Mouse (Mus musculus): ENCODE results near the gene Adamts9.

The Adamts9 gene

DNA sequence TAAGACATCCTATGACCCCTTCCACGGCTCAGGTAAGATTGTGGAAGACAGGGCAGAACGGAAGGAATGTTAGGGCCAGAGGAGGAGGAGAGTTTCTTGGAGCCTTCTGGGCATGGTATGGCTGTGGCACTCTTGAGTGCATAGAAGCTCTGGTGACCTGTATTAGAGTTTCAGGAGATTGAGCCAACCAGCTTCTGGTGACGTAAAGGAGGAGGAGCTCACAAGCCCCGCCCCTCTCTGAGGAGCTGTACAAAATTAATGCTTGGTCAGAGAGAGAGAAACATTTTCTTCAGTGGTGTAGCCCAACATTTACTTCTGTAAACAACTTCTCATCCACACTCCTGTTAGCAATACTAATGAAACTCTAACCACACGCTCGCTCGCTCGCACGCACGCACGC is 140.9 kb downstream of the Adamts9 start:
- DNase-seq: no peak

DNA sequence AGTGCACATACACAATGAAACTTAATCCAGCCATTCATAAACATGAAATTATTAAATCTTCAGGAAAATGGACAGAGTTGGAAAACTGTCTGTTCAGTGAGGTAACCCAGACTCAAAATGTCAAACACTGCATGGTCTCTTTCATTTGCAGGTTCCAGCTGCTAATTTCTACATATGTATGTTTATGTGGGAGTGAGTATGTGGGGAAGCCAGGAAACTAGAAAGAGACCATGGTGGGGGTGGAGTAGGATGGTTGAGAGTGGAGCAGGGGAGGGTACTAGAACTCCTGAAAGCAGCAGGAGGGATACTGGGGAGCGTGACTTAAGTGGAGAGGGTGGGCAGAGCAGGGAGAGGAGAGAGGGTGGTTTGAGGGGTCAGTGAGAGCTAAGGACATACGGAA is 141.8 kb downstream of the Adamts9 start:
- no peak for DNase-seq

DNA sequence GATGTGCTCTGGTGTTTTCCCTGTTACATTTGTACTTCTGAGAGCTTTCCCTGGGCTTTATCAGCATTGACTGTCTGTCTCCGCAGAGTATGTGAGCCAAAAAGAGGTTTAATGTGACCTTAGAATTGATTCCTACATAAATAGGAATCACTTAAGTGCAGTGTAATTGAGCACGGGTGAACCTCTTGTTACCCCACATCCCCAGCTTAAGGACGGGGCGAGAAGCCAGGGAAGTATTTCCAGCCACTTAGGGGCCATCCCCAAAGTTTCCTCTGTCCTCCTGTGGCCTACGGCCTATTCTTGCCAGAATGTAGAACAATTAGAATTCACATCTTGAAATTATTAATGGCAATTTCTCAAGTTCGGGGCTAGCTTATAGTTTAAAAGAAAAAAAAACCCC is 149.5 kb downstream of the Adamts9 start:
- DNase-seq: no peak

DNA sequence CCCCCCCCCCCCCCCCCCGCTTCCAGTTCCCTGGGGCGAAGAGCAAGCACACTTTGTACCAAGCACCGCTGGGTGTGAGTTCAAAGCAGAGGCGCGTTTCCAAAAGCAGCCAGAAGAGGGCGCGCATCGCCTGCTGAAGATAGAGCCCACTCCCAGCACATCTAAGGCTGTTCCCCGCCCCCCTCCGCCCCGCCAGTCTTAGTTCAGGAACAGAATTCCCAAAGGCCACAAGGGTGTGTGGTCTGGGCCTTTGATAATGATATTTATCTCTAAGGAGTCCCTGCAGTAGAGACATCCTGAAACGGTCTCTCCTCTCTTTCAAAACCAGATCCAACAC is 155.9 kb downstream of the Adamts9 start:
- DNase-seq: peak; percentile 63

DNA sequence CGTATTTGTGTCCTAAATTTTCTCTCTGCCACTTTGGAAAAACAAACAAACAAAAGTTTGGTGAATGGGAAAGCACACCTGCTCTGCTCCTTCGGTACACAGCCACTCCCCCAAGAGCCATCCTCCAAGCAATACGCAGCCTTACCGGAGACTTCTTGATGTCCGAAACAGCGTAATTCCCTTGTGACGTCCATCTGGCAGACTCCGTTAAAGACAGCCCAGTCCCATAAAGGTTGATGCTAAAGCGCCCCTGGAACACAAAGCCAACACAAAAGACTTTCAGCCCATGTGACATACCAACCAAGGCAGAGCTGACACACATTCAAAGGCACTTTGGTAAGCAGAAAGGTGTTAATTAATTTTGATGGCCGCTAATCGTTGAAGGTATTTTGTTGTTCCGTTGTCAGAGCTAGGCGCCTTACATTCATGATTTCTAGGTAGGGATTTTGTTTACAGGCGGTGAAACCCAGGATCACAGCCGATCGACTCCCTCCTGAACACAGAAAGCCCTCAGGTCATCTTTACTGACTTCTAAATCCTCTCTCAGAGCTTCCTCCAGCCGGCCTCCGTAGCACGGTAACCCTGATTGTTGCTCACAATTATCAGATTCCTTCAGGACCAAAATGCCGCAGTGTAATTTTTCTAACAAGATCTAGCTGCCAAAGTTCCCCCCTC is 156.5 kb downstream of the Adamts9 start:
- no peak for DNase-seq

DNA sequence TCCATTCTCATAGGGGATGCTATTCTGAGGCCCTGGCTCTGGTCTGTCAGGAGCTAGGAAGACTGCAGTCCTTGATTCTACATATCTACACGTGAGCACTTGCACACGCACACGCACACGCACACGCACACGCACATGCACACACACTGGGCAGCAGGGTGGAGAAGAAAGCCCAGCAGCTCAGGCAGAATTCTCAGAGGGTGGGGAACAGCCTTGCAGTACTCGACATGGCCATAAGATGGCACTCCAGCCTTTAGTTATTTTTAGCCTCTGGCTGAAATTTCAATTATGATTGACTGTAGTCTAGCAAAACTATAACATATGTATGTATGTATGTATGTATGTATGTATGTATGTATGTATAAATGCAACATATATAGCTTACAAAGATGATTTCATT is 158.5 kb downstream of the Adamts9 start:
- peak; percentile 21 for DNase-seq

DNA sequence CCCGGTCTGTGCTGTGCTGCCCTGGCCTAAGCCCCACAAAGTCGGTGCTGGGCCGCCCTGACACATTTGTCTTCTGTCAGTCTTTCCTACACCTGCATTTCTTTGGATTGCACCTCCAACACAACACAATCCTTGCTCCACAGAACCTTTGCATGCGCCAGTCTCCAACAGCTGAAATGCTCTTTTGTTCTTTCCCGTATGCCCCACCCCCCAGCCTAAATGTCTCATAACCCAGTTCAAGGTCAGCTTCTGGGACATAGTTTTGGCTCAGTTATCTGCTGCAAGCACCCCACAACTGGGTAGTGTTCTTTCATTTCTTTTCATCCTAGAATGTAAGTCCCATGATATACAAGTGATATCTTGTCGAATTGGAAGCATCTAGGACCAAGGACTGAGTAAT is 161.8 kb downstream of the Adamts9 start:
- no peak for DNase-seq

DNA sequence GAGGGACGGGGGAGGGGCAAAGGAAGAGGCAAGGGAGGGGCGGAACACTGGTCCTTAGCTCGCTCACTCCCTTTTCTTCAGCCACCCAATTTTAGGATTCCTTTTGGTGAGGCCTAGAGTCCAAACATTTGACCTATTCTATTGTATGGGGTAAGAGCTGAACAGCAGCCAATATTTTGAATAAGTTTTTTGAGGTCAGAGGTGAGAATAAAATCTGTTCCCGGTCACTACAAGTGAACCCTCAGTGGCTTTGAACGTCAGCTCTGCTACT is 163.4 kb downstream of the Adamts9 start:
- no peak for DNase-seq

DNA sequence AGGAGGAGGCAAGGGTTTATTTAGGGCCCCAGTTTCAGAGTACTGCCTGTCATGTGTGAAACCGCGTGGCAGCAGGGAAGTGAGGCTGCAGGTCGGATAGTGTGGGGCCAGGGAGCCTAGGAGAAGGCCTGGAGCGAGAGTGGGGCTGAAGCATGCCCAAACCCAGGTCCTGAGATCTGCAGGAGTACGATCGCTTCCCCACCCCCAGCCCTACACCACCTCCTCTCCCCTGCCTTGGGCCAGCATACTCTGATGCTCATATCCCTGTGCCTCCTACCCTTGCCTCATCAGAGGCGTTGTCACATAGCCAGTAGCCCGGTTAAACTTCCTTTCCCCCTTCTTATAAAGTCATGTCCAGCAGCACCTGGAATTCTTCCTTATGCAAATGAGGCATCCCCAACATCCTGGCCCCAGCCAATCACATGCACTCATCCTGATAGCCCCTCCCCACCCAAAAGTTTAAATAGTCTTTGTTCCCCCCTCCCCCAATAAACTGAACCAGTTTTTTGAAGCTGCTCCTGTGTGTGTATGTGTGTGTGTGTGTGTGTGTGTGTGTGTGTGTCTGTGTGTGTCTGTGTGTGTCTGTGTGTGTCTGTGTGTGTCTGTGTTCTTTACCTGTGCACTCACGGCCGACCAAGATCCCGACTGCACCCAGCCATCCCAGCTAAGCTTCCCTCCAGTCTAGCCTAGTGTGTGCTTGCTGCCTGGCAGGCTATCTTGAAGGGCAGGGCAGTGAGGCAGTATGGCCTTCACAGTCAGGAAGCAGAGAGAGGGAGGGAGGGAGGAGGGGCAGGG is 164.0 kb downstream of the Adamts9 start:
- DNase-seq: no peak

DNA sequence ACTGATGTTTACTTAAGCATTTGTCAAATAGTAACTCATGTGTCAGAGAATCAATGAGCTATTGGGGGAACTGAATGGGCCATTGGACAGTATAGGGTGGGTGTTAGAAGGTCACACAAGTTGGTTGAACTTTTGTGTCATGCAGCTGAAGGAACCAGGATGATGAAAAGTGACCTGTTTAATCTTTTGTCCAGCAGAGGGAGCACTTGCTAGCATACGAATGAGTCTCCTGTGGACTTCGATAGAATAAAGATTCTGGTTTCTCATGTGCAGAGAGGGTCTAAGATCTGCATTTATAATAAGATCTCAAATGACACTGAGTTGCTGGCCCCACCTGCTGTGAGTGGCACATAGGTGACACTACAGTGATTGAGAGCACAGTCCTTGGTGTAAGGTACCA is 166.9 kb downstream of the Adamts9 start:
- DNase-seq: peak; percentile 3

DNA sequence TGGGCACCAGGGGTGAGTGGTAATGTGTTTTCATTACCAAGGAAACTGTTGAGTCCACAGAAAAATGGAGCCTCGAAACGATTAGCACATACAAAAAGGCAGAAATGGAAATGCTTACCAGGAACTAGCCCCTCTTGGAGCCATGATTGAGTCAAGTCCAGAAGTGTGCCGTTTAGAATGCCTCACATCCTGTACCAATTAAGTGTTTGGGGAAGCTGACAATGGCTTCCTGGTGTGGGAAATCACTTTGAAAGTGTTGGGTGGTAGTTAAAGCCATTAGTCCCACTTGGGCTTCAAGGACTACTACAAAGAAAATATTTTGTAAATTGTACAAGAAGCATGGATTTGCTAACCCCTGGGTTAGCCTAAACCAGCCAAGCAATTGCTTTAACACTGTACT is 180.9 kb downstream of the Adamts9 start:
- DNase-seq: no peak

DNA sequence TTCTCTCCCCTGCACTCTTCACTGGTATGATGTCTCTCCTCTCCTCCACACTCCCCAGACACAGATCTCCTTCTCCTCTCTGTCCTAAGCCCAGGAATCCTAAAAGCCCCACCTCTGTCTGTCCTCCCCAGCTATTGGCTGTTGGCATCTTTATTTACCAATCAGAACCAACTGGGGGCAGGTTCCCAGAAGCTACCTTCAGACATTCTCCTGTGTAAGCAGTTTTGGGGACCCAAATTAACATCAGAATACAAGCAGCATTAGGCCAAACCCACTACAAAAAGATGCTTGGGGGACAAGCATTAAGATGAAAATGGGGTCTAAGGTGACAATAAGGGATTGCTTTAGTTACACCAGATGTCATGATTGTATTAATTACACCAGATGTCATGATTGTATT is 183.7 kb downstream of the Adamts9 start:
- DNase-seq: no peak

DNA sequence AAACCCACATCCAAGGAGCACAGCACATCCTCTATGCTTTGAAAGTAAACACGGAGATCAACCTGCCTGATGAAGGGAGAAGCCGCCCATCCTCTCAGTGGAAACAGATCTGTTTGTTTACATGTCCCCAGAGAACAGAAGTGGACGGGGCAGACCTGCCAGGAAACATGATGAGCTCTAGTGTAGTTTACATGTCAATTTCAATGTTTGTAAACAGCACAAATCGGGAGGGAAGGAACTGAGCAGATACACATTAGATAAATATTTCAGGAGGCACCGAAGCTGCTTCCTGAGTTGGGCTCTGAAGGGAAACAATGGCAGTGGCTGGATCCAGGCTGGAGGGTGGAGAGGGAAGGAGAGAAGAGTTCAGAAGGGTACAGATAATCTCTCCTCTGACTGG is 187.5 kb downstream of the Adamts9 start:
- no peak for DNase-seq

DNA sequence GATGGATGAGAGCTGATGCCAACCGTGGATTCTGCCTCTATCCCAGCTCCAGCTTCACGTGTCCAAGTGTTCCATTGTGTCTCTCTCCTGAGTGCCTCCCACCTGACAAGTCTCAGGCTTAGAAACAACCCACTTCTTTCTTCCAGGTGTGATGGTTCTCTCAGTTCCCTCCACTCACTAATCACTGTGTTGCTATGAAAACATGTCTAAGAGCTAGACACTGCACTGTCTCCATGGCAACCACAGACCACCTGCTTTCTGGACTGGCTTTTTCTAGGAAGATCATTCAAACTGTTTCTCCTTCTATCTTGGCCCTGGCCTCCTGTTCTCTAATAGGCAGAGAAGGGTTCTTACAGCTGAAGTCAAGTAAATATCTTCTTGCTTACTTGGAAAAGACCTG is 190.6 kb downstream of the Adamts9 start:
- no peak for DNase-seq

DNA sequence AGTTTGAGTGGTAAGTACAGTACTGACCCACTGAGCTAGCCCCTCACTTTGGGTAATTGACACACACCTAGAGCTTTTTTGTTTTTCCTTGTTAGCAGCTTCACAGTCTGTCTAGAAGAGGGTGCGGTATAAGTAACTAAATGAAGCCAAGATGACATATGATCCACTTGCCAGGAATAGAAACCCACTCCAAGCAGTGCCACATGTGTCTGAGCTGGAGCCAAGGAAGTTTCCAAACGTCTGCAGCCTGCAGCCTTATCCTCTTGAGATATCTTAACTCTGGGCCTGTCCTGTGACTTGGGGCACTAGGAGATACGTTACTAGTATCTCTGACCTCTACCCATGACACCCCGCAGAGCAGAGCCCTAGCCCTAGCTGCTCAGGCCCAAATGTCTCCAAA is 193.9 kb downstream of the Adamts9 start:
- no peak for DNase-seq

DNA sequence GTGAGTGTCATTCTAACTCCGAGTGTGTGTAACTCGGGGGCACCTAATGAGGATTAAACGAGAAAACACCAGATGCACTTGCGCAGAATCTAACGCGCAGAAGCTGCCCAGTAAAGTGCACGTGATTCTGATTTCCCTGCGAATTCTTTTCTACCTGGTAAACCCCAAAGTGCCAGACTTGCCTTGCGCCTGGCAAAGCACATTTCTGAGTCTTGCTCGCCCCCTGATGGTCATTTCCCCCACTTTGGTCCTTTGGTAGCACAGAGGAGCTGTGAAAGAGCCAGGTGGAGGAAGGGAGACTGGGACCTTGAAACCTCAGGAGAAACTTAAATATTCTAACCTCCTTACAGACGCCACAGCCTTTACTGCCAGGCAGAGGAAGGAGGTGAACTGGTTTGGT is 199.7 kb downstream of the Adamts9 start:
- DNase-seq: no peak

DNA sequence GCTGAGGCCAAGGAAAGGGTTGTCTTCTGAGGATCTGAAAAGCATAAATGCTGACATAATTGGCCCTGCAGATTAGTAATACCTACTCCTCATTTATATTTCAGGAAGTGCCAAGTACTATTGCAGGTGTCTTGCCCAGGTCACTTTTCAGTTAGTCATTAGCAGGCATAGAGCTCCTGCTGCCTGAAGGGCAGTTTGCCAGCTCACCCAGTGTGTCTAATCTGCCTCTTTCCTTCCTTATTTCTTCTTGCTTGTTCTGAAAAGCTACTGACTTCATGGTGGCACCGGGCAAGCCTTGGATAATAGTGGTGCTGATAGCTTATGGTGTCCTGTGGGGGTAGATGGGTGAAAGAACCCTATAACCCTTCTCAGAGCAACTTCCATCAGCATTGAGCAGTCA is 206.2 kb downstream of the Adamts9 start:
- DNase-seq: no peak

DNA sequence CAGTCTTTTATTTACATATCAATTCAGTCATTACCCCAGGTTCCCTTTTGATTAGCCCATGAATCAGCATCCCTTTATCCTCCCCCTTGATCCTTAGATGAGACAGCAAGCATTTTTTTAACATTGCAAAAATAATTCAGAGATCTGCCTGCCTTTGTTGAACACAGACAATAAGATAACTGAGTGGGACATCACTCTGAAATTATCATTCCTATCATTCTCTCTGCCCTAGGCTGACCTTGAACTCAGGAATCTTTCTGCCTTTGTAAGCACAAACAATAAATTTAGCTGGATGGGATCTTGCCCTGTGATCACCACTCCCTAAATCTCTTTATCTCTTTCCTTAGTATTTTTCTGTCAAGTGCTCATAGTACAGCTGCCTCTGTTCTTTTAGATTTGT is 209.6 kb downstream of the Adamts9 start:
- no peak for DNase-seq

DNA sequence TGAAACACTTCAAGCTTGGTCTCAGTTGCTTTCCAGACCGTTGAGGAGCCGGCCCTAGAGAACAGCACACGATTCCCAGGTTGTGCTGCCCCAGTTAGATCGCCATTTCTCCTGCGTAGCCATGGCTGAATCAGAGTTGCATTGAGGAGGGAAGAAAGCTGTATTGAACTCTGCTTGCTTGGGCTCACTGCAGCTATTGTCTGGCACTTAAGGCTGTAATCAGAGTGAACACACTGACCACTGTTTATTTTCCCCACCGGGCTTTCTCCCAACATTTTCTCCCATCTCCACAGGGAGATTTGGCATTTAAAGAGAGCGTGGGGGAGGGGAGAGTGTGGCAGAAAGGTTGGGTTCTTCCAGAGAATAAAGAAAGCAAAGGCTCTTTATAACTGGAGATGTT is 214.8 kb downstream of the Adamts9 start:
- DNase-seq: no peak

DNA sequence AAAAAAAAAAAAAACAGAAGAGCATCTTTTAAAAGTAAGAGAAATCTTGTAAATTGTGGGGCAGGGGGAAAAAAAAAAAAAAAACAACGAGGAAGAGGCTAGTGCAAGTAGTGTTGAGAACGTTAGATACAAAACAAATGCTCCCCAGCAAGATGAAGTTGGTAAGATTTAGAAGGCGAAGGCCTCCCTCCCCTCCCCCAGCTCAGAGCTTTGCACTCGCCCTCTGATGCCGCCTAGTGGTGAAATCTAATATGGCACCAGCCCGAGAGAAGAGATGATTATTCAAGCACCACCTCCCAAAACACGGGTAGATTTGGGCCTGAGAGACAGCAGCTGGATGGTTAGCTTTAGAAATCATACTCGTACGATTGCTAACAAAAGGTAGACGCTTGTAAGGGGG is 215.2 kb downstream of the Adamts9 start:
- DNase-seq: peak; percentile 55

DNA sequence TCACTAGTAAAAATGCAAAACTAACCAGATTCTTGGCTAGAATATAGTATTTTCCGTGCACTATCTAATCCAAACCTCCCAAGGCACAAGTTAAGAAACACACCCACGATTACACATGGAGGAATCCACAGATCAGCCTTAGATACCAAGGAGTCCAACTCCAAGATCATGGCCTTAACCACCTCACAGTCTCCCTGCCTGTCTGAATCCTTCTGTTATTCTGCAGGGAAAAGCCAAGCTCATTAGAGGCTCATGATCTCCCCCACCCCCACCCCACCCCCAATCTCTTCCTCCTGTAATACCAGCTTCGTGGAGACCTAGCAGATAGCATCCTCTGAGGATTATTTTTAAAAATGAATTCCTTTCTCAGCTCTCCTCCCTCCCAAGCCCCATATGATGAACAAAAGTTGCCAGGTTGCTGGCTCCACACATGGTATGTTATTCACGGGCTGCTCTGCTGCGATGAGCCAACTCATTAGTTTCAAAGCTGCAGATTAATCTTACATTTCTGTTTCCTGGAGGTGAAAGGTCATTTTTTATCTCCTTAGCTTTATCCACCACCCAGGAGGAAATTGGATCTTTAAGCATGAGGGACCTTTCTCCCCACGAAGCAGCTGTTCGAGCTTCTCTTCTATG is 215.8 kb downstream of the Adamts9 start:
- DNase-seq: no peak

DNA sequence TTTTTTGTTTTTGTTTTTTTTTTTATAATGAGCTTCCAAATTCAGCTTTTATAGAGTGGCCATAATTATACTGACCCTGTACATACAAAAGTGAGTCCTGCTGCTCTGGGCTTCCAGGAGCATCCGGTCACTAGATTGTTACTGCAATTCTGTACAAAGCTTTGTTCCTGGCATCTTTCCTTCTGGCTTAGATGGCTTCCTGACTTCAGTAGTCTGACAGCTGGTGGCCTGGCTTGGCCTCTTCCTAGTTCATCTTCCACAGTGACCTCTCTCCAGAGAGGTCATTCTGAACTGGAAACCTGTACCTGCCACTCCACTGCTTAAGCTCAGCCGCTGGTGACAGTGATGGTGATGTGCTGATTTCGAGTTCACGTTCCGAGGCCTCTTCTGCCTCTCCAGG is 217.2 kb downstream of the Adamts9 start:
- no peak for DNase-seq

DNA sequence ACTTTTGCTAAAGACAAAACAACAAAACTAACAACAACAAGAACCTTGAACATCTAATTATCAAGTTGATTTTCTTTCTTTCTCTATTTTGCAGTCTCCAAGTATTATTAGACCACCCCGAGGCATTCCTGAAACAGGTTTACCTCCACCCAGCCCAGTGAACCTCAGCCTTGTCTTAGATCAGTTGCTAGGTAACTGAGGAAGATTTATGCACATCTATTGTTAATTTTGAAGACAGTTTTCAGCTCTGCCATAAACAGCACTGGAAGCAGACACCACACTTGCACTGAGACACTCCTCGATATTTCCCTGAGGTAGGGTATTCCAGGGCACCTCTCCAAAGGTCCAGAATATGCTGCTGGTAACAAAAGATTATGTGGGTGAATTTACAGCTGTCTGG is 218.9 kb downstream of the Adamts9 start:
- DNase-seq: no peak

Data from thymus, postnatal 25 days (tissue).